In genomic region chr10:122553124-122553822, GRCm38 (mm10) we compare ENCODE assay signal across 8 mouse cellular contexts.
A peak's percentile ranks its signal among the peaks of the same experiment; 100 is the strongest.
DNase-seq lines count a peak whose midpoint lies in the region; ATAC-seq and TF ChIP-seq lines count a peak whose summit lies in the region.
"Had no signal": no experiment of that assay in that cellular context is flagged by ENCODE, and none has a peak within 500 bp of the region (broad histone marks: within the 10 kb centered on the region; RNA-seq: fewer than 3 reads in every experiment).

No protein-coding gene starts in this region.

- DNase-seq in ES-E14 (ENCODE audit: low read depth, low spot score): peak; percentile 40
- DNase-seq in adipocyte (ENCODE audit: low spot score): peak; percentile 55
- peak; percentile 55 for DNase-seq in embryo, embryonic 11.5 days (ENCODE audit: low read depth, low spot score)
- peak; percentile 38 for DNase-seq in layer of hippocampus, adult 9-11 months
- peak; percentile 77 for DNase-seq in mesoderm, embryonic 11.5 days (ENCODE audit: low read depth, low spot score)
- peak; percentile 26 for DNase-seq in right cerebral cortex, postnatal 36 days (ENCODE audit: low spot score in 2 of 2)

- H3K4me1 ChIP-seq in ES-E14 (ENCODE audit: control insufficient read depth in 2 of 2, insufficient read depth in 2 of 2, low read length in 2 of 2, poor library complexity in 1 of 2): no peaks in the 10 kb centered on the region
- H3K4me1 ChIP-seq in hindbrain, embryonic 12.5 days: no peaks in the 10 kb centered on the region

- no peaks in the 10 kb centered on the region for H3K27me3 ChIP-seq in hindbrain, embryonic 12.5 days
- H3K27me3 ChIP-seq: heart, embryonic 13.5 days had no signal

- no peak overlapping the region for H3K4me3 ChIP-seq in ES-E14 (ENCODE audit: insufficient read depth in 1 of 2, low read depth in 1 of 2, low read length in 2 of 2, poor library complexity in 1 of 2, severe bottlenecking in 1 of 2)
- no peak overlapping the region for H3K4me3 ChIP-seq in hindbrain, embryonic 12.5 days
- H3K4me3 ChIP-seq: heart, embryonic 13.5 days had no signal

- H3K9ac ChIP-seq in ES-E14 (ENCODE audit: insufficient read depth, low read depth, low read length, poor library complexity, severe bottlenecking): no peak overlapping the region
- no peak overlapping the region for H3K9ac ChIP-seq in hindbrain, embryonic 12.5 days
- H3K9ac ChIP-seq: heart, embryonic 13.5 days had no signal

- H3K9me3 ChIP-seq in ES-E14 (ENCODE audit: control insufficient read depth, insufficient read depth, low read depth, low read length): no peaks in the 10 kb centered on the region
- H3K9me3 ChIP-seq in hindbrain, embryonic 12.5 days (replicated peaks): no peaks in the 10 kb centered on the region
- H3K9me3 ChIP-seq: heart, embryonic 13.5 days had no signal

- no peak overlapping the region for H3K4me2 ChIP-seq in hindbrain, embryonic 12.5 days (replicated peaks)
- H3K4me2 ChIP-seq: heart, embryonic 13.5 days had no signal

- no peaks in the 10 kb centered on the region for H3K36me3 ChIP-seq in ES-E14 (ENCODE audit: control insufficient read depth, insufficient read depth, low read length, poor library complexity, severe bottlenecking)
- no peaks in the 10 kb centered on the region for H3K36me3 ChIP-seq in hindbrain, embryonic 12.5 days
- H3K36me3 ChIP-seq: heart, embryonic 13.5 days had no signal

- in situ Hi-C loops in ES-E14 (cut with MboI; ENCODE audit: low sequenced_read_pairs in 2 of 2, unreplicated experiment in 2 of 2): loop anchor here in 1 of 2 experiments (25.0 kb wide), 1 partner anchor 534 kb away; the partner anchor contains the start of gene Mon2

- 51% methylated on average over 2 of the region's 2 CpGs for WGBS in hindbrain, embryonic 12.5 days

- no peak overlapping the region for H3K27ac ChIP-seq in ES-E14 (ENCODE audit: insufficient read depth, low read depth, low read length, poor library complexity, severe bottlenecking)
- no peak overlapping the region for H3K27ac ChIP-seq in hindbrain, embryonic 12.5 days
- H3K27ac ChIP-seq: heart, embryonic 13.5 days had no signal

- peak; percentile 80 for ATAC-seq in hindbrain, embryonic 12.5 days (ENCODE audit: low FRiP score)

TF ChIP-seq in ES-E14, 5 proteins besides CTCF, POLR2A, EP300 and RAD21:
- peak; percentile 59; the same call in 1 of the 2 replicates for TF ChIP-seq ZC3H11A (IDR thresholded peaks at IDR 0.05; ENCODE audit: borderline replicate concordance, low read depth, low read length)
- no peak for TF ChIP-seq HCFC1 (IDR thresholded peaks at IDR 0.05; ENCODE audit: borderline replicate concordance, insufficient read depth, low read length)
- no peak for TF ChIP-seq ZNF384 (IDR thresholded peaks at IDR 0.05; ENCODE audit: low read depth, low read length)
TF ChIP-seq in ES-E14: peak in this region for 1.

Comparison
In these comparisons a context has a peak if more than half of its experiments do, and no peak if none do; other contexts are left out.
1. DNase-seq: peak in every context shown above with its lines; median percentile 77 in mesoderm, embryonic 11.5 days; 55 in adipocyte; 55 in embryo, embryonic 11.5 days; 40 in ES-E14; 38 in layer of hippocampus, adult 9-11 months; 26 in right cerebral cortex, postnatal 36 days.